Mouse (Mus musculus) small intestine, adult 2 months (tissue): ENCODE measurements around the gene Spata31d1b.

Experiments used
- CTCF ChIP-seq: fragments of 200-500 bp; IDR thresholded peaks from 2 replicates; pipeline ENCODE4 v1.5.1; 2012; ENCODE audit warnings: low read depth, mild to moderate bottlenecking, control low read depth, inconsistent platforms, low read length, moderate library complexity, mixed read lengths; ENCODE audit not compliant: insufficient replicate concordance, insufficient read length; ENCODE audit errors: extremely low read depth
- POLR2A ChIP-seq: fragments of 200-500 bp; IDR thresholded peaks from 2 replicates; pipeline ENCODE4 v1.6.1; 2012; ENCODE audit warnings: low read depth, mild to moderate bottlenecking, control low read depth, inconsistent platforms, low read length, moderate library complexity

DNA sequence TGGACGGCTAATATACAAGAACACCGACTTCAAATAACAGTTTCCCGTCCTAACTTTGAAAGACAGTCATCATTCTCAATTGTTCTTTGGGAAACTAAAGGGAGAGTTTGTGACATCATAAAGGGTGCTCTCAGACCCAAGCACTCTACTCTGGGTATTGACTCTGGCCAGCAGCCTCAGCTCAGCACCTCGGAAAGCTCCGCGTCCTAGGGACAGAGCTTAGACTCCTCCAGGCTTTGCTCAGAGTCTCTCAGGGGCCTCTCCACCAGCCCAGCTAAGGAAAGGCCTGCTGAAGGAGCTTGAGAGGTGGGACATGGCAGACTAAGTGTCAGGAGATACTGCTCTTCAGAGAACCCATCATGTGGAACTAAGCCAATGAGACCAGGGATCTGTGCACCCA, 34.1 kb downstream of the Spata31d1b start:
- no peak for TF ChIP-seq POLR2A
- TF ChIP-seq CTCF: no peak
